Comparison of ENCODE assay signal across 24 mouse cellular contexts in the genomic region with DNA sequence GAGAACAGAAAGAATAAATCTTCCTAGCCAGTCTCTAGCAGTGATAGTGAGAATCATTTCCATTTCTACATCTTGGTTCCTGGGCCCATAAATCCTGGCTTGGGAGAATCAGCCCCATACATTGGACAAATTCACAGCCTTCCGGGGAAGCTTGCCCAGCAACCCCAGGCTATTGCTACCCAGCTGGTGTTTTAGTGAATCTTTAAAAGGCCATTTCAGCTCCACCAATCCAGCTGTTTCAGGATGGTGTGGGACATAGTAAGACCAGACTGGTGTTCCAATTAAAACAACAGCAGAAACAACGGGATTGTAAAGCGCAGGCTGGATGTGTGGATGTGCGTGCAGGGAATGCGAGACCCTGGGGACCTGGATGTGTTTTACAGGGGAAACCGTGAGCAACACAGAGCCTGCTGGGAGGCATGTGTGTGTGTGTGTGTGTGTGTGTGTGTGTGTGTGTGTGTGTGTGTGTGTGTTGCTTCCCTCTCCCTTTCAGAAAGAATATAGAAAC. TPM values are rescaled to one million over a fixed set of nuclear protein-coding genes. Genes with fewer than 3 reads are reported as not detected.
DNase-seq lines count a peak whose midpoint lies in the region; ATAC-seq lines count a peak whose summit lies in the region.
"Had no signal": no experiment of that assay in that cellular context is flagged by ENCODE, and none has a peak within 500 bp of the region (broad histone marks: within the 10 kb centered on the region; RNA-seq: fewer than 3 reads in every experiment).

No protein-coding gene starts in this region.

- H3K36me3 ChIP-seq in hindbrain, embryonic 16.5 days (ENCODE audit: control insufficient read depth, insufficient read depth, low read length): no peaks in the 10 kb centered on the region
- no peaks in the 10 kb centered on the region for H3K36me3 ChIP-seq in hindbrain, embryonic 12.5 days
- no peaks in the 10 kb centered on the region for H3K36me3 ChIP-seq in neural tube, embryonic 12.5 days
- H3K36me3 ChIP-seq in neural tube, embryonic 13.5 days: no peaks in the 10 kb centered on the region
- H3K36me3 ChIP-seq: embryonic facial prominence, embryonic 12.5 days; forebrain, embryonic 15.5 days; G1E; heart, embryonic 12.5 days had no signal

- DNase-seq in neural tube, embryonic 10.5 days (ENCODE audit: extremely low spot score, low spot score): no peak
- no peak for DNase-seq in cerebellum, adult 11-12 months
- no peak for DNase-seq in kidney, adult 18-20 months
- DNase-seq: adrenal gland, postnatal 10 days; B cell, adult 2 months; cerebellum, adult 11 months; cerebellum, adult 9-10 months; cerebellum, postnatal 25 days; gastrocnemius, postnatal 25 days had no signal

- H3K9ac ChIP-seq in hindbrain, embryonic 16.5 days (ENCODE audit: low read depth, low read length): no peak overlapping the region
- no peak overlapping the region for H3K9ac ChIP-seq in hindbrain, embryonic 12.5 days
- H3K9ac ChIP-seq in neural tube, embryonic 12.5 days: no peak overlapping the region
- no peak overlapping the region for H3K9ac ChIP-seq in neural tube, embryonic 13.5 days
- H3K9ac ChIP-seq: embryonic facial prominence, embryonic 12.5 days; forebrain, embryonic 15.5 days; heart, embryonic 12.5 days had no signal

- no peak overlapping the region for H3K4me2 ChIP-seq in hindbrain, embryonic 16.5 days (ENCODE audit: low read length)
- no peak overlapping the region for H3K4me2 ChIP-seq in hindbrain, embryonic 12.5 days (replicated peaks)
- H3K4me2 ChIP-seq in neural tube, embryonic 12.5 days (replicated peaks): no peak overlapping the region
- no peak overlapping the region for H3K4me2 ChIP-seq in neural tube, embryonic 13.5 days
- H3K4me2 ChIP-seq: embryonic facial prominence, embryonic 12.5 days; forebrain, embryonic 15.5 days; heart, embryonic 12.5 days had no signal

- ATAC-seq in hindbrain, embryonic 16.5 days: 0 out of 2 replicates have a peak, but pooled peaks have one; percentile 29
- no peak for ATAC-seq in hindbrain, embryonic 12.5 days (ENCODE audit: low FRiP score)
- peak; percentile 51; the same call in 1 of the 2 replicates for ATAC-seq in neural tube, embryonic 12.5 days (ENCODE audit: low FRiP score, low read depth)
- ATAC-seq in neural tube, embryonic 13.5 days (ENCODE audit: low read depth): peak; percentile 34; the same call in 1 of the 2 replicates
- ATAC-seq: CD4-positive, CD25-positive, alpha-beta regulatory T cell, adult 4 months; forebrain, embryonic 15.5 days had no signal

- no peak overlapping the region for H3K27ac ChIP-seq in hindbrain, embryonic 16.5 days (ENCODE audit: low read depth, low read length)
- H3K27ac ChIP-seq in hindbrain, embryonic 12.5 days: no peak overlapping the region
- no peak overlapping the region for H3K27ac ChIP-seq in neural tube, embryonic 12.5 days
- peak overlapping the region; percentile 35 for H3K27ac ChIP-seq in neural tube, embryonic 13.5 days (replicated peaks)
- H3K27ac ChIP-seq: embryonic facial prominence, embryonic 12.5 days; forebrain, embryonic 15.5 days had no signal

- H3K4me3 ChIP-seq in hindbrain, embryonic 16.5 days (ENCODE audit: low read length): no peak overlapping the region
- H3K4me3 ChIP-seq in hindbrain, embryonic 12.5 days: no peak overlapping the region
- H3K4me3 ChIP-seq in neural tube, embryonic 12.5 days: no peak overlapping the region
- H3K4me3 ChIP-seq in neural tube, embryonic 13.5 days: no peak overlapping the region
- H3K4me3 ChIP-seq: embryonic facial prominence, embryonic 12.5 days; forebrain, embryonic 15.5 days; heart, embryonic 12.5 days had no signal

- H3K9me3 ChIP-seq in hindbrain, embryonic 16.5 days (ENCODE audit: control insufficient read depth, low read length): no peaks in the 10 kb centered on the region
- no peaks in the 10 kb centered on the region for H3K9me3 ChIP-seq in hindbrain, embryonic 12.5 days (replicated peaks)
- no peaks in the 10 kb centered on the region for H3K9me3 ChIP-seq in neural tube, embryonic 12.5 days
- H3K9me3 ChIP-seq in neural tube, embryonic 13.5 days: no peaks in the 10 kb centered on the region
- H3K9me3 ChIP-seq: forebrain, embryonic 15.5 days; G1E; heart, embryonic 12.5 days had no signal

- no peaks in the 10 kb centered on the region for H3K27me3 ChIP-seq in hindbrain, embryonic 16.5 days (replicated peaks; ENCODE audit: control insufficient read depth, insufficient read depth, low read length)
- no peaks in the 10 kb centered on the region for H3K27me3 ChIP-seq in hindbrain, embryonic 12.5 days
- H3K27me3 ChIP-seq in neural tube, embryonic 12.5 days (replicated peaks): no peaks in the 10 kb centered on the region
- H3K27me3 ChIP-seq in neural tube, embryonic 13.5 days: no peaks in the 10 kb centered on the region
- H3K27me3 ChIP-seq: embryonic facial prominence, embryonic 12.5 days; forebrain, embryonic 15.5 days had no signal

- no peaks in the 10 kb centered on the region; the same call in 1 of the 2 replicates for H3K4me1 ChIP-seq in hindbrain, embryonic 16.5 days (ENCODE audit: control insufficient read depth, insufficient read depth, low read depth, low read length)
- no peaks in the 10 kb centered on the region for H3K4me1 ChIP-seq in hindbrain, embryonic 12.5 days
- H3K4me1 ChIP-seq in neural tube, embryonic 12.5 days: no peaks in the 10 kb centered on the region
- H3K4me1 ChIP-seq in neural tube, embryonic 13.5 days (replicated peaks): peaks cover 10% of the 10 kb centered on the region
- H3K4me1 ChIP-seq: embryonic facial prominence, embryonic 12.5 days; forebrain, embryonic 15.5 days; heart, embryonic 12.5 days had no signal

- WGBS in hindbrain, embryonic 16.5 days: 74% methylated on average over 6 of the region's 6 CpGs
- WGBS in hindbrain, embryonic 12.5 days: 83% methylated on average over 6 of the region's 6 CpGs
- 51% methylated on average over 6 of the region's 6 CpGs for WGBS in neural tube, embryonic 12.5 days
- WGBS in neural tube, embryonic 13.5 days: 34% methylated on average over 6 of the region's 6 CpGs

RNA-seq across cellular contexts. Expression of gene Klk4, which starts 6.0 kb away (rescaled TPM):
- 4.4 and 4.5 TPM in 2 replicates for polyA plus RNA-seq in hindbrain, embryonic 16.5 days (2015; fragmentation: Nextera tagmentation; extraction: Ambion mirVana)
- 0.50 and 0.57 TPM in 2 replicates for polyA plus RNA-seq in hindbrain, embryonic 12.5 days (2016; fragmentation: Nextera tagmentation; extraction: Ambion mirVana)
- polyA plus RNA-seq in neural tube, embryonic 12.5 days (2016; fragmentation: Nextera tagmentation; extraction: Ambion mirVana): 0.15 and 0.20 TPM in 2 replicates
- polyA plus RNA-seq in neural tube, embryonic 13.5 days (2015; fragmentation: Nextera tagmentation; extraction: Ambion mirVana): 0.31 TPM in 1 of 2 replicates, not detected in the other
- polyA plus RNA-seq: CD4-positive, CD25-positive, alpha-beta regulatory T cell, adult 4 months; cortical plate, adult 2 months; forebrain, embryonic 11.5 days; frontal cortex, adult 2 months; G1E; hindbrain, embryonic 11.5 days had no signal

RNA-seq across cellular contexts. Expression of gene Klk5, which starts 33.2 kb away (rescaled TPM):
- polyA plus RNA-seq in hindbrain, embryonic 16.5 days (2015; fragmentation: Nextera tagmentation; extraction: Ambion mirVana): not detected in 2 replicates
- polyA plus RNA-seq in hindbrain, embryonic 12.5 days (2016; fragmentation: Nextera tagmentation; extraction: Ambion mirVana): 0.17 and 0.68 TPM in 2 replicates
- not detected in 2 replicates for polyA plus RNA-seq in neural tube, embryonic 12.5 days (2016; fragmentation: Nextera tagmentation; extraction: Ambion mirVana)
- not detected in 2 replicates for polyA plus RNA-seq in neural tube, embryonic 13.5 days (2015; fragmentation: Nextera tagmentation; extraction: Ambion mirVana)
- polyA plus RNA-seq: brain, embryonic 14.5 days; CD4-positive, CD25-positive, alpha-beta regulatory T cell, adult 4 months; cortical plate, adult 2 months; embryonic facial prominence, embryonic 12.5 days; forebrain, embryonic 15.5 days; frontal cortex, adult 2 months; G1E; heart, embryonic 12.5 days; heart, embryonic 16.5 days had no signal

RNA-seq across cellular contexts. Expression of gene Klk6, which starts 50.6 kb away (rescaled TPM):
- polyA plus RNA-seq in hindbrain, embryonic 16.5 days (2015; fragmentation: Nextera tagmentation; extraction: Ambion mirVana): not detected in 2 replicates
- polyA plus RNA-seq in hindbrain, embryonic 12.5 days (2016; fragmentation: Nextera tagmentation; extraction: Ambion mirVana): not detected in 2 replicates
- not detected in 2 replicates for polyA plus RNA-seq in neural tube, embryonic 12.5 days (2016; fragmentation: Nextera tagmentation; extraction: Ambion mirVana)
- polyA plus RNA-seq in neural tube, embryonic 13.5 days (2015; fragmentation: Nextera tagmentation; extraction: Ambion mirVana): not detected in 2 replicates
- polyA plus RNA-seq: brain, embryonic 14.5 days; CD4-positive, CD25-positive, alpha-beta regulatory T cell, adult 4 months; forebrain, embryonic 11.5 days; forebrain, embryonic 15.5 days; G1E; heart, embryonic 12.5 days; heart, embryonic 16.5 days; hindbrain, embryonic 11.5 days had no signal

RNA-seq across cellular contexts. Expression of gene Klk15, which starts 58.6 kb away (rescaled TPM):
- not detected in 2 replicates for polyA plus RNA-seq in hindbrain, embryonic 16.5 days (2015; fragmentation: Nextera tagmentation; extraction: Ambion mirVana)
- not detected in 2 replicates for polyA plus RNA-seq in hindbrain, embryonic 12.5 days (2016; fragmentation: Nextera tagmentation; extraction: Ambion mirVana)
- not detected in 2 replicates for polyA plus RNA-seq in neural tube, embryonic 12.5 days (2016; fragmentation: Nextera tagmentation; extraction: Ambion mirVana)
- not detected in 2 replicates for polyA plus RNA-seq in neural tube, embryonic 13.5 days (2015; fragmentation: Nextera tagmentation; extraction: Ambion mirVana)
- polyA plus RNA-seq: brain, embryonic 14.5 days; CD4-positive, CD25-positive, alpha-beta regulatory T cell, adult 4 months; cortical plate, adult 2 months; embryonic facial prominence, embryonic 12.5 days; forebrain, embryonic 11.5 days; forebrain, embryonic 15.5 days; frontal cortex, adult 2 months; G1E; heart, embryonic 12.5 days; heart, embryonic 16.5 days; hindbrain, embryonic 11.5 days had no signal
